ENCODE assay signal across 10 mouse cellular contexts in the genomic region with DNA sequence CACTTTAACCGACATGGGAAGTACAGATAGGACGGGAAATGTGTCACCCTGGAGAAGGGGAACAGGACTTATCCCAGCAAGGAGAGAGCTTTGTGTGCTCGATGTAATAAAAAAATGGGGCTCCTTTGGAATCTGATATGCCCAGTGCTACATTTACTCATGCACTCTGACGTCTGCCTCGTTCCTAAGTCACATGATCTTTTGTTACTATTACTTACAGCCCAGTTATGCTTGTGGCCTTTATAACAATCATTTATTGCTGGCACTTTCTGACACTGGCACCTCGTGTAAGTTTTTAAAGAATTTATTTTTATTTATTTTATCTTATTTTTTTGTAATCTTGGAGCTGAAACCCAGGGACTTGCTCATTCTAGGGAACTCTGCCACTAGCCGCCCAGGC. TPM values are rescaled to one million over a fixed set of nuclear protein-coding genes. Genes with fewer than 3 reads are reported as not detected.
DNase-seq lines count a peak whose midpoint lies in the region; ATAC-seq and TF ChIP-seq lines count a peak whose summit lies in the region.
"Had no signal": no experiment of that assay in that cellular context is flagged by ENCODE, and none has a peak within 500 bp of the region (broad histone marks: within the 10 kb centered on the region; RNA-seq: fewer than 3 reads in every experiment).

No protein-coding gene starts in this region.

- TF ChIP-seq EP300 in heart, postnatal 0 days (IDR thresholded peaks at IDR 0.05; ENCODE audit: low read depth): no peak

- H3K9ac ChIP-seq in heart, postnatal 0 days (replicated peaks; ENCODE audit: low read depth, low read length): no peak overlapping the region
- no peak overlapping the region for H3K9ac ChIP-seq in neural tube, embryonic 13.5 days
- H3K9ac ChIP-seq in embryonic facial prominence, embryonic 15.5 days: no peak overlapping the region

- 0 out of 2 replicates have a peak overlapping the region, but pooled peaks have one; percentile 15 for H3K27ac ChIP-seq in heart, postnatal 0 days (ENCODE audit: low read depth)
- H3K27ac ChIP-seq in neural tube, embryonic 13.5 days (replicated peaks): no peak overlapping the region
- no peak overlapping the region for H3K27ac ChIP-seq in embryonic facial prominence, embryonic 15.5 days (replicated peaks)

- no peaks in the 10 kb centered on the region for H3K27me3 ChIP-seq in heart, postnatal 0 days (ENCODE audit: control insufficient read depth, insufficient read depth, low read length)
- no peaks in the 10 kb centered on the region for H3K27me3 ChIP-seq in neural tube, embryonic 13.5 days
- no peaks in the 10 kb centered on the region for H3K27me3 ChIP-seq in embryonic facial prominence, embryonic 15.5 days
- H3K27me3 ChIP-seq: Patski had no signal

- TF ChIP-seq CTCF in heart, postnatal 0 days (IDR thresholded peaks at IDR 0.05; ENCODE audit: low read depth): no peak

- H3K9me3 ChIP-seq in heart, postnatal 0 days (replicated peaks; ENCODE audit: control insufficient read depth, low read length): no peaks in the 10 kb centered on the region
- no peaks in the 10 kb centered on the region for H3K9me3 ChIP-seq in neural tube, embryonic 13.5 days
- no peaks in the 10 kb centered on the region for H3K9me3 ChIP-seq in embryonic facial prominence, embryonic 15.5 days (replicated peaks)

- H3K4me2 ChIP-seq in heart, postnatal 0 days (ENCODE audit: low read depth, low read length): no peak overlapping the region
- peak overlapping the region; percentile 95; the same call in 1 of the 2 replicates for H3K4me2 ChIP-seq in neural tube, embryonic 13.5 days
- peak overlapping the region; percentile 78; the same call in 1 of the 2 replicates for H3K4me2 ChIP-seq in embryonic facial prominence, embryonic 15.5 days (replicated peaks)

- no peak overlapping the region for H3K4me3 ChIP-seq in heart, postnatal 0 days (ENCODE audit: low read depth, low read length)
- H3K4me3 ChIP-seq in neural tube, embryonic 13.5 days: no peak overlapping the region
- H3K4me3 ChIP-seq in embryonic facial prominence, embryonic 15.5 days (replicated peaks): 0 out of 2 replicates have a peak overlapping the region, but pooled peaks have one; percentile 80

- no peak for ATAC-seq in heart, postnatal 0 days (ENCODE audit: insufficient read depth, low read depth)
- no peak for ATAC-seq in neural tube, embryonic 13.5 days (ENCODE audit: low read depth)
- no peak for ATAC-seq in embryonic facial prominence, embryonic 15.5 days (ENCODE audit: insufficient number of reproducible peaks, low FRiP score, low TSS enrichment, low read depth)
- ATAC-seq: Patski had no signal

- WGBS in heart, postnatal 0 days: 49% methylated on average over 6 of the region's 7 CpGs
- WGBS in neural tube, embryonic 13.5 days: 76% methylated on average over 7 of the region's 7 CpGs
- 55% methylated on average over 7 of the region's 7 CpGs for WGBS in embryonic facial prominence, embryonic 15.5 days

- H3K4me1 ChIP-seq in heart, postnatal 0 days (ENCODE audit: control insufficient read depth, insufficient read depth): peaks cover 13% of the 10 kb centered on the region; the same call in 1 of the 2 replicates
- H3K4me1 ChIP-seq in neural tube, embryonic 13.5 days (replicated peaks): peaks cover 29% of the 10 kb centered on the region
- peaks cover 5% of the 10 kb centered on the region for H3K4me1 ChIP-seq in embryonic facial prominence, embryonic 15.5 days

- DNase-seq in heart, postnatal 0 days (ENCODE audit: low spot score): no peak
- DNase-seq in heart, postnatal 4 days: no peak
- no peak for DNase-seq in neural tube, embryonic 10.5 days (ENCODE audit: extremely low spot score, low spot score)
- DNase-seq in urinary bladder, postnatal 36 days (ENCODE audit: low spot score in 2 of 2): no peak
- DNase-seq in layer of hippocampus, adult 18-20 months (ENCODE audit: low spot score in 2 of 2): no peak
- DNase-seq: layer of hippocampus, postnatal 36 days; lung, postnatal 4 days had no signal

- peaks cover 37% of the 10 kb centered on the region for H3K36me3 ChIP-seq in heart, postnatal 0 days (replicated peaks; ENCODE audit: control insufficient read depth, insufficient read depth, low read length)
- H3K36me3 ChIP-seq in neural tube, embryonic 13.5 days: peaks cover 37% of the 10 kb centered on the region
- peaks cover 28% of the 10 kb centered on the region for H3K36me3 ChIP-seq in embryonic facial prominence, embryonic 15.5 days

RNA-seq across cellular contexts. Expression of gene Mrpl51, which starts 1.8 kb away (rescaled TPM):
- 109 and 165 TPM in 2 replicates for total RNA-seq in heart, postnatal 0 days (2014; rRNA removed; ENCODE audit: low replicate concordance)
- polyA plus RNA-seq in heart, postnatal 0 days (2015; fragmentation: Nextera tagmentation; extraction: Ambion mirVana): 426 and 447 TPM in 2 replicates
- total RNA-seq in heart, postnatal 4 days (2021): 100 to 1,000 TPM; 248 to 271 TPM
- polyA plus RNA-seq in neural tube, embryonic 13.5 days (2015; fragmentation: Nextera tagmentation; extraction: Ambion mirVana): 143 and 158 TPM in 2 replicates
- polyA plus RNA-seq in embryonic facial prominence, embryonic 15.5 days (2015; fragmentation: Nextera tagmentation; extraction: Ambion mirVana): 198 and 212 TPM in 2 replicates
- 10 to 100 TPM; 63.2 to 72.2 TPM for total RNA-seq in layer of hippocampus, adult 18-20 months (2021)

RNA-seq across cellular contexts. Expression of gene Ncapd2, which starts 1.9 kb away (rescaled TPM):
- 85.4 and 98.0 TPM in 2 replicates for total RNA-seq in heart, postnatal 0 days (2014; rRNA removed; ENCODE audit: low replicate concordance)
- 24.5 and 26.3 TPM in 2 replicates for polyA plus RNA-seq in heart, postnatal 0 days (2015; fragmentation: Nextera tagmentation; extraction: Ambion mirVana)
- total RNA-seq in heart, postnatal 4 days (2021): 100 to 1,000 TPM; 101 to 111 TPM
- 48.8 and 69.2 TPM in 2 replicates for polyA plus RNA-seq in neural tube, embryonic 13.5 days (2015; fragmentation: Nextera tagmentation; extraction: Ambion mirVana)
- 97.2 and 98.7 TPM in 2 replicates for polyA plus RNA-seq in embryonic facial prominence, embryonic 15.5 days (2015; fragmentation: Nextera tagmentation; extraction: Ambion mirVana)
- total RNA-seq in layer of hippocampus, adult 18-20 months (2021): 10 to 100 TPM; 20.4 to 25.8 TPM

RNA-seq across cellular contexts. Expression of gene Vamp1, which starts 22.0 kb away (rescaled TPM):
- total RNA-seq in heart, postnatal 0 days (2014; rRNA removed; ENCODE audit: low replicate concordance): 3.6 and 8.2 TPM in 2 replicates
- polyA plus RNA-seq in heart, postnatal 0 days (2015; fragmentation: Nextera tagmentation; extraction: Ambion mirVana): 5.0 and 5.4 TPM in 2 replicates
- total RNA-seq in heart, postnatal 4 days (2021): 1 to 10 TPM; 7.3 to 8.8 TPM
- polyA plus RNA-seq in neural tube, embryonic 13.5 days (2015; fragmentation: Nextera tagmentation; extraction: Ambion mirVana): 16.2 and 17.1 TPM in 2 replicates
- 5.2 and 5.8 TPM in 2 replicates for polyA plus RNA-seq in embryonic facial prominence, embryonic 15.5 days (2015; fragmentation: Nextera tagmentation; extraction: Ambion mirVana)
- total RNA-seq in layer of hippocampus, adult 18-20 months (2021): 10 to 100 TPM; 82.2 to 86.4 TPM

RNA-seq across cellular contexts. Expression of gene Gapdh, which starts 27.1 kb away (rescaled TPM):
- total RNA-seq in heart, postnatal 0 days (2014; rRNA removed; ENCODE audit: low replicate concordance): 6,647 and 7,476 TPM in 2 replicates
- 3,728 and 4,065 TPM in 2 replicates for polyA plus RNA-seq in heart, postnatal 0 days (2015; fragmentation: Nextera tagmentation; extraction: Ambion mirVana)
- total RNA-seq in heart, postnatal 4 days (2021): 1,000 to 10,000 TPM; 3,371 to 3,611 TPM
- 1,206 and 1,336 TPM in 2 replicates for polyA plus RNA-seq in neural tube, embryonic 13.5 days (2015; fragmentation: Nextera tagmentation; extraction: Ambion mirVana)
- polyA plus RNA-seq in embryonic facial prominence, embryonic 15.5 days (2015; fragmentation: Nextera tagmentation; extraction: Ambion mirVana): 1,507 and 1,606 TPM in 2 replicates
- 1,000 to 10,000 TPM; 2,555 to 2,598 TPM for total RNA-seq in layer of hippocampus, adult 18-20 months (2021)

RNA-seq across cellular contexts. Expression of gene Tapbpl, which starts 38.3 kb away (rescaled TPM):
- 0.93 and 4.5 TPM in 2 replicates for total RNA-seq in heart, postnatal 0 days (2014; rRNA removed; ENCODE audit: low replicate concordance)
- polyA plus RNA-seq in heart, postnatal 0 days (2015; fragmentation: Nextera tagmentation; extraction: Ambion mirVana): 3.9 and 4.5 TPM in 2 replicates
- total RNA-seq in heart, postnatal 4 days (2021): 1 to 10 TPM; 3.3 to 3.6 TPM
- polyA plus RNA-seq in neural tube, embryonic 13.5 days (2015; fragmentation: Nextera tagmentation; extraction: Ambion mirVana): 4.8 and 5.5 TPM in 2 replicates
- polyA plus RNA-seq in embryonic facial prominence, embryonic 15.5 days (2015; fragmentation: Nextera tagmentation; extraction: Ambion mirVana): 4.8 and 5.2 TPM in 2 replicates
- 1 to 10 TPM; 4.1 to 4.4 TPM for total RNA-seq in layer of hippocampus, adult 18-20 months (2021)
